27 mouse cellular contexts compared by ENCODE assay signal in the genomic region with DNA sequence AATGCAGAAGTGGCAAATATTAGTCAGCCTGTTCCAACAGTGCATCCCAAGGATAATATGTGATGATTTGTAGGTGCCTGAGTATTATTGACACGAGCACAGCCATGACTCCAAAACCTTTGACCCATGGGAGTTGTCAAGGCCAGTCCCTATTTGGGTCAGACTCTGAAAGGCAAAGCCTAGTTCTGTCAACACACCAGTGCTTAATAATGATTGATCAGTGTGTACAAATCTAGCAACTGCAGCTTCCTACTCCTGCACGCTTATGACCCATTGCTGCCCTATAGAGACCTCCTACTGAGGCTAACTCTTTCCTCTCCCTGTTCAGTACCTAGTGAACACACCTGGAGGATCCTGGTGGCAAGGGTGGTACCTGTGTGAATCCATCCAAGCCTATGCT.
A peak's percentile ranks its signal among the peaks of the same experiment; 100 is the strongest.
DNase-seq lines count a peak whose midpoint lies in the region; ATAC-seq and TF ChIP-seq lines count a peak whose summit lies in the region.
"Had no signal": no experiment of that assay in that cellular context is flagged by ENCODE, and none has a peak within 500 bp of the region (broad histone marks: within the 10 kb centered on the region; RNA-seq: fewer than 3 reads in every experiment).

No protein-coding gene starts in this region.

- no peak for TF ChIP-seq CTCF in liver, embryonic 14.5 days (IDR thresholded peaks at IDR 0.05; ENCODE audit: low read depth)
- no peak for TF ChIP-seq CTCF in liver, postnatal 0 days (IDR thresholded peaks at IDR 0.05; ENCODE audit: low read depth)

- TF ChIP-seq EP300 in liver, embryonic 14.5 days (IDR thresholded peaks at IDR 0.05; ENCODE audit: low read depth) = no peak
- TF ChIP-seq EP300 in liver, postnatal 0 days (IDR thresholded peaks at IDR 0.05; ENCODE audit: low read depth) = 0 out of 2 replicates have a peak, but pooled peaks have one; percentile 43

- DNase-seq in liver = peak; percentile 5
- no peak for DNase-seq in liver, embryonic 11.5 days (ENCODE audit: low spot score)
- peak; percentile 3 to 18 (median 10) for DNase-seq in liver, embryonic 14.5 days (ENCODE audit: low read depth in 3 of 3, low spot score in 3 of 3)
- peak; percentile 20 for DNase-seq in liver, postnatal 0 days
- no peak for DNase-seq in midbrain, embryonic 10.5 days (ENCODE audit: low spot score)
- DNase-seq in yolk sac, embryonic 10.5 days (ENCODE audit: low spot score) = no peak
- no peak for DNase-seq in adipocyte (ENCODE audit: low spot score)
- DNase-seq: adrenal gland, postnatal 10 days; B cell, adult 2 months; cerebellum, adult 2 months; cerebellum, adult 9-11 months; cerebellum, postnatal 25 days; gastrocnemius, postnatal 25 days; heart, adult 18-20 months; heart, postnatal 14 days; heart, postnatal 4 days had no signal

- H3K4me3 ChIP-seq in liver, embryonic 11.5 days (ENCODE audit: low read depth, low read length) = no peak overlapping the region
- no peak overlapping the region for H3K4me3 ChIP-seq in liver, embryonic 14.5 days (ENCODE audit: insufficient read depth in 1 of 2, low read depth in 2 of 2, low read length in 2 of 2)
- no peak overlapping the region for H3K4me3 ChIP-seq in liver, postnatal 0 days (ENCODE audit: low read depth, low read length)
- no peak overlapping the region for H3K4me3 ChIP-seq in midbrain, embryonic 10.5 days
- H3K4me3 ChIP-seq: embryonic facial prominence, embryonic 12.5 days; embryonic facial prominence, embryonic 15.5 days; forebrain, embryonic 12.5 days; forebrain, embryonic 15.5 days; heart, embryonic 10.5 days; heart, embryonic 13.5 days had no signal

- H3K9me3 ChIP-seq in liver, embryonic 11.5 days (ENCODE audit: control insufficient read depth, low read length) = no peaks in the 10 kb centered on the region
- no peaks in the 10 kb centered on the region for H3K9me3 ChIP-seq in liver, embryonic 14.5 days (ENCODE audit: control insufficient read depth, low read length)
- H3K9me3 ChIP-seq in liver, postnatal 0 days (ENCODE audit: low read length) = no peaks in the 10 kb centered on the region
- no peaks in the 10 kb centered on the region for H3K9me3 ChIP-seq in midbrain, embryonic 10.5 days (replicated peaks)
- H3K9me3 ChIP-seq: embryonic facial prominence, embryonic 12.5 days; embryonic facial prominence, embryonic 15.5 days; forebrain, embryonic 12.5 days; forebrain, embryonic 15.5 days; G1E; heart, embryonic 10.5 days; heart, embryonic 13.5 days had no signal

- no peaks in the 10 kb centered on the region for H3K36me3 ChIP-seq in liver, embryonic 11.5 days (ENCODE audit: control insufficient read depth, insufficient read depth, low read length)
- no peaks in the 10 kb centered on the region for H3K36me3 ChIP-seq in liver, embryonic 14.5 days (replicated peaks; ENCODE audit: control insufficient read depth, insufficient read depth, low read depth)
- H3K36me3 ChIP-seq in liver, postnatal 0 days (replicated peaks; ENCODE audit: insufficient read depth, low read length) = no peaks in the 10 kb centered on the region
- no peaks in the 10 kb centered on the region for H3K36me3 ChIP-seq in midbrain, embryonic 10.5 days
- H3K36me3 ChIP-seq: embryonic facial prominence, embryonic 12.5 days; embryonic facial prominence, embryonic 15.5 days; forebrain, embryonic 12.5 days; forebrain, embryonic 15.5 days; G1E; heart, embryonic 10.5 days; heart, embryonic 13.5 days had no signal

- WGBS in liver, embryonic 11.5 days = 63% methylated on average over 2 of the region's 2 CpGs
- WGBS in liver, embryonic 14.5 days (ENCODE audit: insufficient replicate concordance) = 42% methylated on average over 2 of the region's 2 CpGs
- 45% methylated on average over 2 of the region's 2 CpGs for WGBS in liver, postnatal 0 days (ENCODE audit: insufficient replicate concordance)
- 92% methylated on average over 2 of the region's 2 CpGs for WGBS in midbrain, embryonic 10.5 days

- no peak overlapping the region for H3K4me2 ChIP-seq in liver, embryonic 11.5 days
- H3K4me2 ChIP-seq in liver, embryonic 14.5 days (ENCODE audit: low read depth) = no peak overlapping the region
- H3K4me2 ChIP-seq in liver, postnatal 0 days (ENCODE audit: low read depth, low read length) = no peak overlapping the region
- H3K4me2 ChIP-seq: embryonic facial prominence, embryonic 12.5 days; embryonic facial prominence, embryonic 15.5 days; forebrain, embryonic 12.5 days; forebrain, embryonic 15.5 days; heart, embryonic 13.5 days; hindbrain, embryonic 14.5 days had no signal

- no peak overlapping the region for H3K9ac ChIP-seq in liver, embryonic 11.5 days (ENCODE audit: low read depth, low read length)
- H3K9ac ChIP-seq in liver, embryonic 14.5 days (replicated peaks) = no peak overlapping the region
- H3K9ac ChIP-seq in liver, postnatal 0 days (replicated peaks) = no peak overlapping the region
- H3K9ac ChIP-seq: embryonic facial prominence, embryonic 12.5 days; embryonic facial prominence, embryonic 15.5 days; forebrain, embryonic 12.5 days; forebrain, embryonic 15.5 days; heart, embryonic 13.5 days; hindbrain, embryonic 14.5 days had no signal

- H3K27ac ChIP-seq in liver, embryonic 11.5 days (ENCODE audit: low read depth, low read length) = no peak overlapping the region
- H3K27ac ChIP-seq in liver, embryonic 14.5 days = no peak overlapping the region
- H3K27ac ChIP-seq in liver, postnatal 0 days (ENCODE audit: low read depth) = peak overlapping the region; percentile 58; the same call in 1 of the 2 replicates
- no peak overlapping the region for H3K27ac ChIP-seq in midbrain, embryonic 10.5 days (replicated peaks)
- H3K27ac ChIP-seq: embryonic facial prominence, embryonic 12.5 days; embryonic facial prominence, embryonic 15.5 days; forebrain, embryonic 12.5 days; forebrain, embryonic 15.5 days; heart, embryonic 10.5 days; heart, embryonic 13.5 days; hindbrain, embryonic 14.5 days; hindbrain, postnatal 0 days had no signal

- no peaks in the 10 kb centered on the region for H3K4me1 ChIP-seq in liver, embryonic 11.5 days (replicated peaks; ENCODE audit: control insufficient read depth, insufficient read depth, low read length)
- H3K4me1 ChIP-seq in liver, embryonic 14.5 days (replicated peaks; ENCODE audit: control insufficient read depth in 2 of 2, insufficient read depth in 2 of 2, low read length in 1 of 2) = peaks cover 0 to 6% of the 10 kb centered on the region in 2 experiments; a peak in 2 of 4 replicates
- H3K4me1 ChIP-seq in liver, postnatal 0 days (ENCODE audit: insufficient read depth) = no peaks in the 10 kb centered on the region
- no peaks in the 10 kb centered on the region for H3K4me1 ChIP-seq in midbrain, embryonic 10.5 days
- H3K4me1 ChIP-seq: embryonic facial prominence, embryonic 12.5 days; embryonic facial prominence, embryonic 15.5 days; forebrain, embryonic 12.5 days; forebrain, embryonic 15.5 days; heart, embryonic 10.5 days; heart, embryonic 13.5 days had no signal

- ATAC-seq in liver, embryonic 11.5 days (replicated peaks; ENCODE audit: low FRiP score) = peak; percentile 51; the same call in 1 of the 2 replicates
- ATAC-seq in liver, embryonic 14.5 days (ENCODE audit: insufficient read depth) = peak; percentile 62
- peak; percentile 99 for ATAC-seq in liver, postnatal 0 days
- ATAC-seq: forebrain, embryonic 15.5 days; hindbrain, postnatal 0 days; Patski had no signal

- no peaks in the 10 kb centered on the region for H3K27me3 ChIP-seq in liver, embryonic 11.5 days (replicated peaks; ENCODE audit: control insufficient read depth, insufficient read depth, low read length)
- H3K27me3 ChIP-seq in liver, embryonic 14.5 days (ENCODE audit: control insufficient read depth, insufficient read depth, low read length) = no peaks in the 10 kb centered on the region
- no peaks in the 10 kb centered on the region for H3K27me3 ChIP-seq in liver, postnatal 0 days (ENCODE audit: insufficient read depth, low read length)
- no peaks in the 10 kb centered on the region for H3K27me3 ChIP-seq in midbrain, embryonic 10.5 days (ENCODE audit: low read depth, poor library complexity, severe bottlenecking)
- H3K27me3 ChIP-seq: CH12.LX; embryonic facial prominence, embryonic 12.5 days; embryonic facial prominence, embryonic 15.5 days; forebrain, embryonic 12.5 days; forebrain, embryonic 15.5 days; heart, embryonic 13.5 days had no signal

Comparison
In these comparisons a context has a peak if more than half of its experiments do, and no peak if none do; other contexts are left out.
1. DNase-seq: peak in liver (single experiment), liver, embryonic 14.5 days (3 of 3) and liver, postnatal 0 days (single experiment); none in liver, embryonic 11.5 days (single experiment), midbrain, embryonic 10.5 days (single experiment), yolk sac, embryonic 10.5 days (single experiment) and adipocyte (single experiment).
2. Peak in every context shown above with its lines, with median percentiles within 50 percentile points of each other: ATAC-seq.